ENCODE assay signal across 21 mouse cellular contexts in the genomic region with DNA sequence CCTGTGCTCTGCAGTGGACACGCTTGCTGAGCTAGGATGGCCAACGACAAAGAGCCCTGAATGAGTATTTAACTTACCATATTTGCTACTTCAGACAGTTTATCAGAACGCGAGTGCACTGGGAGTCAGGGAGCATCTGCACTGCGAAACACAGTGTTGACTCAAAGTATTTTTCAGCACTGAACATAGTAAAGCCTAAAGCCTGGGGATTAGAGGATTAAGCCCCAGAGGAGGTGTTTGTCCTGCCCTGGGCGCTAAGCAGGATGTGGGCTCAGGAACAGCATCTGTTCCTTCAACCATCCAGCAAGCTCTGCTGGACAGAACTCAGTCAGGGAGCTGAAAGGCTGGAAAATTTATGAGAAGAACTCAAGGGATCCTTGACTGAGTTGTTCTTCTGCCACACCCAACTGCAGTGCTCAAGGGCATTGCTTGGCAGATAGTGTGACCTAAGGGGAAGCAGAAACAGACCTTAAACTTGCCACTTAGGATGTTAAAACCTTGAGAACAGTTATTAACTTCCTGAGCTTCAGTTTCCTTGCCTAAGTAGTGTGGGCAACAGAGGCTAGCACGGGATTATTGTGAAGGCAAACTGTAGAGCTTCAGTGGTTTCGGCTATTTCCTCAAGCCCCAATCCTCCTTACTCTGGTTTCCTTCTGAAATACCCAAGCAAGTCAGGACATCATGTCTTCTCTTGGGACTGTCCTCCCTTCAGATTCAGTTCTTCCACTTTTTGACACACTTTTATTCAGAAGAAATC.
DNase-seq lines count a peak whose midpoint lies in the region; ATAC-seq lines count a peak whose summit lies in the region.
"Had no signal": no experiment of that assay in that cellular context is flagged by ENCODE, and none has a peak within 500 bp of the region (broad histone marks: within the 10 kb centered on the region; RNA-seq: fewer than 3 reads in every experiment).

No protein-coding gene starts in this region.

- H3K27ac ChIP-seq in forebrain, embryonic 11.5 days (ENCODE audit: low read depth, low read length): no peak overlapping the region
- H3K27ac ChIP-seq: embryonic facial prominence, embryonic 10.5 days; heart, embryonic 10.5 days; left cerebral cortex, adult 2 months; limb, embryonic 13.5 days; liver, embryonic 14.5 days had no signal

- no peaks in the 10 kb centered on the region for H3K4me1 ChIP-seq in forebrain, embryonic 11.5 days (replicated peaks; ENCODE audit: control insufficient read depth, insufficient read depth, low read length)
- H3K4me1 ChIP-seq: heart, embryonic 10.5 days had no signal

- H3K4me3 ChIP-seq in forebrain, embryonic 11.5 days (ENCODE audit: low read depth, low read length): no peak overlapping the region
- H3K4me3 ChIP-seq: embryonic facial prominence, embryonic 10.5 days; heart, embryonic 10.5 days; left cerebral cortex, adult 2 months; limb, embryonic 13.5 days had no signal

- no peaks in the 10 kb centered on the region for H3K27me3 ChIP-seq in forebrain, embryonic 11.5 days (ENCODE audit: control insufficient read depth, insufficient read depth, low read length)

- DNase-seq in gastrocnemius, adult 18-20 months (ENCODE audit: low spot score): peak; percentile 9
- no peak for DNase-seq in gastrocnemius, postnatal 25 days
- peak; percentile 4 for DNase-seq in 416B (ENCODE audit: low read depth)
- peak; percentile 32 for DNase-seq in retina, embryonic 14.5 days (ENCODE audit: low spot score)
- DNase-seq in forebrain, embryonic 11.5 days (ENCODE audit: low spot score): no peak
- DNase-seq in spleen, adult 12 weeks (ENCODE audit: low spot score): no peak
- DNase-seq: cerebellum, adult 9-10 months; heart, postnatal 14 days; kidney, adult 8-10 months; kidney, postnatal 25 days; spleen, adult 18-20 months; thymus, postnatal 36 days had no signal

- 57% methylated on average over 8 of the region's 8 CpGs for WGBS in forebrain, embryonic 11.5 days

- ATAC-seq in hematopoietic stem cell, adult 5-6 weeks (replicated peaks in 1 of 2; ENCODE audit: insufficient read depth in 1 of 2, low FRiP score in 2 of 2, low TSS enrichment in 1 of 2, low read depth in 1 of 2, poor library complexity in 2 of 2, severe bottlenecking in 2 of 2): peak; percentile 38 to 74
- ATAC-seq in inflammation-experienced regulatory T-cells, adult 6 months: no peak
- ATAC-seq in forebrain, embryonic 11.5 days (replicated peaks; ENCODE audit: low FRiP score): no peak
- ATAC-seq: forebrain, embryonic 14.5 days; hindbrain, embryonic 16.5 days had no signal

- no peaks in the 10 kb centered on the region for H3K9me3 ChIP-seq in forebrain, embryonic 11.5 days (ENCODE audit: control insufficient read depth, low read length)
- H3K9me3 ChIP-seq: embryonic facial prominence, embryonic 10.5 days; heart, embryonic 10.5 days; limb, embryonic 13.5 days had no signal

- H3K4me2 ChIP-seq in forebrain, embryonic 11.5 days (ENCODE audit: low read depth, low read length, severe bottlenecking): no peak overlapping the region
- H3K4me2 ChIP-seq: limb, embryonic 13.5 days had no signal

- no peaks in the 10 kb centered on the region for H3K36me3 ChIP-seq in forebrain, embryonic 11.5 days (ENCODE audit: control insufficient read depth, insufficient read depth, low read length)
- H3K36me3 ChIP-seq: embryonic facial prominence, embryonic 10.5 days; heart, embryonic 10.5 days; limb, embryonic 13.5 days had no signal

- no peak overlapping the region for H3K9ac ChIP-seq in forebrain, embryonic 11.5 days (ENCODE audit: low read length)
- H3K9ac ChIP-seq: limb, embryonic 13.5 days; liver, embryonic 14.5 days had no signal

Comparison
In these comparisons a context has a peak if more than half of its experiments do, and no peak if none do; other contexts are left out.
1. DNase-seq: peak in gastrocnemius, adult 18-20 months (single experiment), 416B (single experiment) and retina, embryonic 14.5 days (single experiment); none in gastrocnemius, postnatal 25 days (single experiment), forebrain, embryonic 11.5 days (single experiment) and spleen, adult 12 weeks (single experiment).
2. ATAC-seq: peak in hematopoietic stem cell, adult 5-6 weeks (2 of 2); none in inflammation-experienced regulatory T-cells, adult 6 months (single experiment) and forebrain, embryonic 11.5 days (single experiment).